Mouse (Mus musculus) layer of hippocampus, adult 8-10 months (tissue): ENCODE data around the gene Hes7. TPM values are rescaled to one million over a fixed set of nuclear protein-coding genes. Genes with fewer than 3 reads are reported as not detected.

ENCODE experiments used
- DNase-seq, 2 experiments: peaks; one replicate each; pipeline ENCODE4 v3.0.0; 2022; ENCODE audit warnings: low spot score in 2 of 2
- total RNA-seq, 4 experiments: library from RNA; stranded (reverse); gene quantifications; 2 replicates each; pipeline ENCODE4 v1.2.4; 2022

Hes7 gene
- total RNA-seq, 4 experiments from 2014 or later, result 0.97 to 1.8 (median 1.2) TPM

DNA sequence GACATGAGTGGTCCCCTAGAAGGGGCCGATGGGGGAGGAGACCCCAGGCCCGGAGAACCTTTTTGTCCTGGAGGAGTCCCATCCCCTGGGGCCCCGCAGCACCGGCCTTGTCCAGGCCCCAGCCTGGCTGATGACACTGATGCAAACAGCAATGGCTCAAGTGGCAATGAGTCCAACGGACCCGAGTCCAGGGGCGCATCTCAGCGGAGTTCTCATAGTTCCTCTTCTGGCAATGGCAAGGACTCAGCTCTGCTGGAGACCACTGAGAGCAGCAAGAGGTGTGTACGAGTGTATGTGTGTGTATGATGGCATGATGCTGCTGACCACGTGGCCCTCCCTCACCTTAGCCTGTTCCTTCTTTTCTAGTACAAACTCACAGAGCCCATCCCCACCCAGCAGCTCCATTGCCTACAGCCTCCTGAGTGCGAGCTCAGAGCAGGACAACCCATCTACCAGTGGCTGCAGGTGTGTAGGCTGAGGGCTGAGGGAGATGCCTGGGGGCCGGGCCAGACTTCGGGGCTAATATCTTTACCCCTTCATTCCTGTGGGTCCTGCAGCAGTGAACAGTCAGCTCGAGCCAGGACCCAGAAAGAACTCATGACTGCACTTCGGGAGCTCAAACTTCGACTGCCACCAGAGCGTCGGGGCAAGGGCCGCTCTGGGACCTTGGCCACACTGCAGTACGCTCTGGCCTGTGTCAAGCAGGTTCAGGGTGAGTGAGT, 19.4 kb upstream of the Hes7 start:
- peak; percentile 18 to 44 for DNase-seq

DNA sequence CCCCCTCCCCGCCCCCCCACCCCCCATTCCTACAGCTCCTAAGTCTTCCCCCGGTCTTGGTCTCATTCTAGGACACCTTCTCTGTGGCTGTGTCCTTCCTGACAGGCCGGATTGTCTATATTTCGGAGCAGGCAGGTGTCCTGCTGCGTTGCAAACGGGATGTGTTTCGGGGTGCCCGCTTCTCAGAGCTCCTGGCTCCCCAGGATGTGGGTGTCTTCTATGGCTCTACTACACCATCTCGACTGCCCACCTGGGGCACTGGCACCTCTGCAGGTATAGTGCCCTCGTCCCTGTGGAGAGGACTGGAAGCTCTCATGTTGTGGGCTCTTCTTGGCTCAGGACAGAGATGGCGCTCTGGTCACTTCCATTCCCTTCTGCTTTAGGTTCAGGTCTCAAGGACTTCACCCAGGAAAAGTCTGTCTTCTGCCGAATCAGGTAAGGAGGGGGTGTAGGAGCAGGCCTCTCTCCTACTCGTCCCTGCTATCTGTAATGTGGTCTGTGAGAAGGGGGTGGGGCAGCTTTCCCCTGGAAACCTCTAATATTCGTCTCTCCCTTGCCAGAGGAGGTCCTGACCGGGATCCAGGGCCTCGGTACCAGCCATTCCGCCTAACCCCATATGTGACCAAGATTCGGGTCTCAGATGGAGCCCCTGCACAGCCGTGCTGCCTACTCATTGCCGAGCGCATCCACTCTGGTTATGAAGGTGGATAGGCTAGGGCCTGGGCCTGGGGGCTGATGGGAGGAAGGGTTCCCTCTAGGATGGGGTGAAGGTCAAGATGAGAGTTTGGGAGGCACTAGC, 18.4 kb upstream of the Hes7 start:
- DNase-seq, result peak in 1 of 2 experiments; percentile 19

DNA sequence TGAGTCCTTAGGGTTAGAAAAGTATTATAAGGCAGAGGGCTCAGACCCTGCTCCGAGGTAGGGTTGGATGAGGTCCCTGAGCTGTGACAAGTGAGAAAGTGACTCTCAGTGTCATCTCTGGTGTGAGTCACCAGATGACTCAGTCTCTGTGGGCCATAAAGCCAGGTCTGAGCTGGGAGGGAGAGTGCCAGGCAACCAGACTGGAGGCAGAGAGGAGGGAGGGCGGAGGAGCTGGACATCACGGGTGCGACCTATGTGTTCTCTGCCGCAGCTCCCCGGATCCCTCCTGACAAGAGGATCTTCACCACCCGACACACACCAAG, 17.8 kb upstream of the Hes7 start:
- DNase-seq, result peak in 1 of 2 experiments; percentile 33

DNA sequence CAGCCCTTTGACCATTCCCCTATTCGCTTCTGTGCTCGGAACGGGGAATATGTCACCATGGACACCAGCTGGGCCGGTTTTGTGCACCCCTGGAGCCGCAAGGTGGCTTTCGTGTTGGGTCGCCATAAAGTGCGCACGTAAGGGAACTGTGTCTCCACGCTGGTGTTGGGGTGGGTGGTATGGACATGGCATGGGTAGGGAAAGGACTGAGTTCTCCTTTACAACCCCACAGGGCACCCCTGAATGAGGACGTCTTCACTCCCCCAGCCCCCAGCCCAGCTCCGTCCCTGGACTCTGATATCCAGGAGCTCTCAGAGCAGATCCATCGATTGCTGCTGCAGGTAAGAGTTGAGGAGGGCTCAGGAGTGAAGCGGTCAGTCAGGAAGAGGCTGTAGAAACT, 17.1 kb upstream of the Hes7 start:
- no peak for DNase-seq

DNA sequence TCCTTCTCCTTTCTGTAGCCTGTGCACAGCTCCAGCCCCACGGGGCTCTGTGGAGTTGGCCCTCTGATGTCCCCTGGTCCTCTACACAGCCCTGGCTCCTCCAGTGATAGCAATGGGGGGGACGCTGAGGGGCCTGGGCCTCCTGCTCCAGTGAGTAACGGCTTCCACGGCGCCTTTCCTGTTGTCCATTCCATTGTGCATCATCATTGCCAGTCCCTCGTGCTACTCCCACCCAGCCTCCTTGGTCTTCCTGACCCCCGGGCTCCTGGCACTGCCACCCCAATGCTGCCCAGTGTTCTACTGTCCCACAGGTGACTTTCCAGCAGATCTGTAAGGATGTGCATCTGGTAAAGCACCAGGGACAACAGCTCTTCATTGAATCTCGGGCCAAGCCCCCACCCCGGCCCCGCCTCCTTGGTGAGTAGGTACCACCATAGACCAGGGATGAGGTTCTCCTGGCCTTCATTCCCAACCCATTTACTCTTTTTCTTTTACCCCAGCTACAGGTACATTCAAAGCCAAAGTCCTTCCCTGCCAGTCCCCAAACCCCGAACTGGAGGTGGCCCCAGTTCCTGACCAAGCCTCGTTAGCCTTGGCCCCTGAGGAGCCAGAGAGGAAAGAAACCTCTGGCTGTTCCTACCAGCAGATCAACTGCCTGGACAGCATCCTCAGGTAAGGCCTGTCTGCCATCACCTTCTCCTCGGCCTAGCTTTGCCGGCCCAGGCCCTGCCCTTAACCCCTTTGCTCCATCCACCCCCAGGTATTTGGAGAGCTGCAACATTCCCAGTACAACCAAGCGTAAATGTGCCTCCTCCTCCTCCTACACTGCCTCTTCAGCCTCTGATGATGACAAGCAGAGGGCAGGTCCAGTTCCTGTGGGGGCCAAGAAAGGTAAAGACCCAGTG, 16.4 kb upstream of the Hes7 start:
- no peak for DNase-seq

DNA sequence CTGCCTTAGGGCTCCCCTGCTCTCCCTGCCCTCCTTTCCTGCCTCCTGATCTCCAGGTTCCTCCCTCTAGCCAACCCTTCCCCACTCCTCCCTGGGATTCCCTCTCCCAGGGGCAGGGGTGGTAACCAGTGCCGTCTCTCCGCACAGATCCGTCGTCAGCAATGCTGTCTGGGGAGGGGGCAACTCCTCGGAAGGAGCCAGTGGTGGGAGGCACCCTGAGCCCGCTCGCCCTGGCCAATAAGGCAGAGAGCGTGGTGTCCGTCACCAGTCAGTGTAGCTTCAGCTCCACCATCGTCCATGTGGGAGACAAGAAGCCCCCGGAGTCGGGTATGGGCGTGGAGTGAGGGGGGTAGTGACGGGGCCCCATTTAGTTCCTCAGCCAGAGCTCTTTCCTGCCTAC, 15.7 kb upstream of the Hes7 start:
- no peak for DNase-seq

DNA sequence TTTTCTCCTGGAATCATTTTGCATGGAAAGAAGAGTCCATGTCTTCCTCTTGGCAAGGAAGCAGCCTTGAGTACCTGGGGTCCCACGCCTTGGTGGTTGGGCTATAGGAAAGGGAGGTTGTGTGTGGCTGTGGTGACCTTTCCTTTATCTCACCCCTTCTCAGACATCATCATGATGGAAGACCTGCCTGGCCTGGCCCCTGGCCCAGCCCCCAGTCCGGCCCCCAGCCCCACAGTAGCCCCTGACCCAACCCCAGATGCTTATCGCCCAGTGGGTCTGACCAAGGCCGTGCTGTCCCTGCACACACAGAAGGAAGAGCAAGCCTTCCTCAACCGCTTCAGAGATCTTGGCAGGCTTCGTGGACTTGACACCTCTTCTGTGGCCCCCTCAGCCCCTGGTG, 15.0 kb upstream of the Hes7 start:
- no peak for DNase-seq

DNA sequence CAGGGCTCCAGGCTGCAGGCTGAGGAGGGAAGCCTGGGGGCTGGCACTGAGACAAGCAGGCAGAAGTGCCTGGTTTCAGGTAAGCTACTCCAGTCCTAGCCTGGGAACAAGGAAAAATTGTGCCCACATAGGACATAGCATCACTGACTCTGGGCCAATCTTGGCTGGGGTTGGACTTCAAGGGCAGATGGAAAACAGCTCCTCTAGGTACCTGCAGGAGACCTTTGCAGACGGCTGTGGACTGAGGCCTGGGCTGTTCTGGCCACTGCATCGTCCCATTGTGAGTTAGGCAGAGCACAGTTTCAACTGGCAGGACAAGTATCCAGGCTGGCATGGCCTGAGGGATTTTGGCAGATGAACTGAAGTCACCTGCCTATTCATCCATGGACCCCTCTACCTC, 14.4 kb upstream of the Hes7 start:
- DNase-seq, result no peak

DNA sequence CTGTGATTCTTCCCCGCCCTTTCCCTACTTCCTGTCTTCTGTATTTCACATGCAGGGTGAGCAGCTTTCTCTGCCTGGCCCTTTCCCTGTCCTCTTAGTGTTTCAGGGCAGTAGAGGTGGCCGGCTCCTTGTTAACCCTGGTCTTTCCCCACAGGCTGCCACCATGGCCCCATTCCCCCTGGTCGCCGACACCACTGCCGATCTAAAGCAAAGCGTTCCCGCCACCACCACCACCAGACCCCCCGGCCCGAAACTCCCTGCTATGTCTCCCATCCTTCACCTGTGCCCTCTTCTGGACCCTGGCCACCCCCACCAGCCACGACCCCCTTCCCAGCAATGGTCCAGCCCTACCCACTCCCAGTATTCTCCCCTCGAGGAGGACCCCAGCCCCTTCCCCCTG, 13.9 kb upstream of the Hes7 start:
- no peak for DNase-seq

DNA sequence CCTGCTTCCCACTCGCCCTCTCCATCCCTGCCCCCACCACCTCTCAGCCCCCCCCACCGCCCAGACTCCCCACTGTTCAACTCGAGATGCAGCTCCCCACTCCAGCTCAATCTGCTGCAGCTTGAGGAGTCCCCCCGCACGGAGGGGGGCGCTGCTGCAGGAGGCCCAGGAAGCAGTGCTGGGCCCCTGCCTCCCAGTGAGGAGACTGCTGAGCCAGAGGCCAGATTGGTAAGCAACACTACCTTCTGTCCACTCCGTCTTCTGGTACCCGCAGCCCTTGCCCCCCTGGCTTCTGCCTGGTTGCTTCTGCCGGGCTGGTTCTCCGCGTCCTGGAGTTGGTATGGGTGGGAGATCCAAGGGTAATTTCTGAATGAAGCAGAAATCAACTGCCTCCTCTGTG, 13.4 kb upstream of the Hes7 start:
- DNase-seq, result no peak

DNA sequence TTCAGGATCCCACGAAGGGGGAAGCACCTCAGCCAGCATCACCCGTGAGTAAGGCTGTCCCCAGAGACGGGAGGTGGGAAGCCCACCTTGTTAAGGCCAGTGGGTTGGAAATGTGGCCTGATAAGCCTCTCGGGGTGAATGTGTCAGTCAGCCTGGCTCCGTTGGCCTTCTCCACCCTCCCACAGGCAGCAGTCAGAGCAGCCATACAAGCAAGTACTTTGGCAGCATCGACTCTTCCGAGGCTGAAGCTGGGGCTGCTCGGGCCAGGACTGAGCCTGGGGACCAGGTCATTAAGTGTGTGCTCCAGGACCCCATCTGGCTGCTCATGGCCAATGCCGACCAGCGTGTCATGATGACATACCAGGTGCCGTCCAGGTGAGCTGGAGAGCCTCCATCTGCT, 12.5 kb upstream of the Hes7 start:
- DNase-seq, result peak in 1 of 2 experiments; percentile 5

DNA sequence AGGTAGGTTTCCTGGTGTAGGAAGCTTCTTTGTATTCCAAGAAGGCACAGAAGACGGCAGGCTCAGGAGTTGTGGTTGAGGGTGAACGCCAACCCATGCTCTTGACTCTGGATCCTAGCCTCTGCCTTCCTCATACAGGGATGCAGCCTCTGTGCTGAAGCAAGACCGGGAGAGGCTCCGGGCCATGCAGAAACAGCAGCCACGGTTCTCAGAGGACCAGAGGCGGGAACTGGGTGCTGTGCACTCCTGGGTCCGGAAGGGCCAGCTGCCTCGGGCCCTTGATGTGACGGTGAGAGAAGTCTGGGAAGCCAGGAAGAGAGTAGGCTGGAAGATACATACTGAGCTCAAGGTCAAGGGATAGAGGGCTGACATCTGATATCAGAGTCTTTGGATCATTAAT, 12.0 kb upstream of the Hes7 start:
- peak in 1 of 2 experiments; percentile 7 for DNase-seq

DNA sequence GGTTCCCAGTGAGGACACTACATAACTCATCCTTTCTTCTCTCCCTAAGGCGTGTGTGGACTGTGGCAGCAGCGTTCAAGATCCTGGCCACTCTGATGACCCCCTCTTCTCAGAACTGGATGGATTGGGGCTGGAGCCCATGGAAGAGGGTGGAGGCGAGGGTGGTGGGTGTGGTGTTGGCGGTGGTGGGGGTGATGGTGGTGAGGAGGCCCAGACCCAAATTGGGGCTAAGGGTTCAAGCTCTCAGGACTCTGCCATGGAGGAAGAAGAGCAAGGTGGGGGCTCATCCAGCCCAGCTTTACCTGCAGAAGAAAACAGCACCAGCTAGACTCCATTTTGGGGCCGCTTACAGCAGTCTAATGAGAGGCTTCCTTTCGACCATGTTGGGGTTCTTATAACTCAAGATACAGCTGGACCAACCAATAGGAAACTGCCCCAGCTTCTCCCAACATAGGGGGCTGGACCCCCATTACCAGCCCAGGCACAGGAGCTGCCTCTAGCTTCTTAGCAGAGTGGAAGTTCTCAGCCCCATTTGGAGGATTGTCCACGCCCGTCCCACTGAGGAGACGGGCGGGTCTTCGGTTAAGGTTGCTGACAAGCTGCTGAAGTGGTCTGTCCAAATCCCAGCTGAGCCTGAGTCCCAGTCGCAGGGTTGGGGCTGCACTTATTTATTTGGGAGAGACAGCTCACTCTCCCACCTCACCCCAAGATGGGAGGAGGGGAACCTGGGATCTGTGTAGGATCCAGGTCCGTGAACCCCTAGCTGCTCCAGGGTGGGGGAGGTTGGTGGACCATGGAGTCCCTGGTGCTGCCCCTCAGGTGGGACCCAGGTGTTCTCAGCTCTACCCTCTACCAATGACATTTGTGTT, 10.9 kb upstream of the Hes7 start:
- no peak for DNase-seq

DNA sequence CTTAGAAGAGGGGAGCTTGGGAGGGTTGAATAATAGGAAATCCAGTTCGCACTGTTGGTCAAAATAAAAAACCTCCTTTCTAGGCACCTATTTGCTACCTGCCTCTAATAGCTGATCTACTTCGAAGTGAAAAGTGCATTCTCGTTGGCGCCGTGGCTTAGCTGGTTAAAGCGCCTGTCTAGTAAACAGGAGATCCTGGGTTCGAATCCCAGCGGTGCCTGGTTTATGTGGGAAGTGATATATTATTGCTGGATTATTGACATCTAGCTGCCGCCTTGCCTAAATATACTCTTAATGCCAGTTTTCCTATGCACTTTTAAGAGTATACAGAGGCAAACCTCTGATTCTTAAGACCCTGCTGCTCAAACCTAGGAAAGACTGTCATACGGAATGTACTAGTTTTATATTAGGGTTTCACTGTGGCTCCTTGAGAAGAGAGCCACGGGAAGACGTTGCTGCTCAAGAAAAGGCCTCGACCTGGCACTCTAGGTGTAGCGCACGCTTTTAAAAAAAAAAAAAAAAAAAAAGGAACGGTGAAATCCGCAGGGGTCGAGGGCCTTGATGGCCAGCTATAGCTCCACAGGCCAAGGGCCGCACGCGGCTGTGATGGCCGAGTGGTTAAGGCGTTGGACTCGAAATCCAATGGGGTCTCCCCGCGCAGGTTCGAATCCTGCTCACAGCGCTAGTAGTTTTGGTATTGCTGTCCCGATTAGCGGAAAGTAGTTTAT, 9.7 kb upstream of the Hes7 start:
- DNase-seq, result peak in 1 of 2 experiments; percentile 94

DNA sequence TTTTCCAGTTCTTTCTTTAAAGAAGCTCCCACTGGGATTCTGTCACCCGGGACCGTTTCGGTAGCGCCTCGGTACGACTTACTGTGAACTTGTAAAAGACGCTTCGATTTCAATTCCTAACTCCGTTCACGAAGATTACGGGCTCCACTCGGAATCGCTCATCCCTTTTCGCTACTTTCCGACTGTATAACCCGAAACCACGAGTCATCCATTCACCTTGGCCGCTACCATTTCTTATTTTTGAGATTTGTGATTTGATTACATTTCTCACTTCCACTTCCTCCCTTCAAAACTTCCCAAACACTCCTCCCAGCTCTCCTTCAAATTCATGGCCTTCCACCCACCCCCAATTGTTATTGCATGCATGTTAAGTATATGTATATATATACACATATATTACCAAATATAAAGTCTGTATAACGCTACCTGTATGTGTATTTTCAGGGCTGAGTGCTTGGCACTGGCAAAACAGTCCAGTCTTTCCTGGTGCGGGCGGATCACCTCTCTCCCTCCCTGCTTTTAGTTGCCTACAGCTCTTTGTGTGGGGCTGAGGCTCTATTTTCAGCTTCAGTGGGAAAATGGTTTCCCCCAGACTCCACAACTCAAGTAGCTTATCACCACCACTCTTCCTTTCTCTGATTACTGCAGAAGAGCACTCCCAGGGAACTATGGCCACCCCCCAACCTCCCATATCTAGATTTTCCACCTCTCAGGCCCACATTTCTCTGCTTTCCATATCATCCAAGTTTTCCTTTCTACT, 9.0 kb upstream of the Hes7 start:
- DNase-seq, result no peak

DNA sequence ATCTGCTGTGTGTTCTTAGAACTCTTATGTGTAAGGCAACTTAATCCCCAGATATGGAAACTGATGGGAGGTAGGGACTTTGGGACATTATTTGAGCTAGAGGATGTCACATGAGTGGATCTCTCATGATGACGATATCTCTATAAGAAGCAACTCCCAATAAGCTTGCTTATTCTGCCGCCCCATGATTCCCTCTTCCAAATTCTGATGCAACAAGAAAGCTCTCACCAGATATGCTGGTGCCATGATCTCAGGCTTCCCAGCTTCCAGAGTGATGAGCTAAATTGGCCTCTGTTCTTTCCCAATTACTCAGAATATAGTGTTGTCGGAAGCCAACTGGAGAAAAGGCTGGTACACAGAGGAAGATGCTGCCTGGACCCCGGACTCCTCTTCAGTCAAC, 8.3 kb upstream of the Hes7 start:
- DNase-seq, result no peak

DNA sequence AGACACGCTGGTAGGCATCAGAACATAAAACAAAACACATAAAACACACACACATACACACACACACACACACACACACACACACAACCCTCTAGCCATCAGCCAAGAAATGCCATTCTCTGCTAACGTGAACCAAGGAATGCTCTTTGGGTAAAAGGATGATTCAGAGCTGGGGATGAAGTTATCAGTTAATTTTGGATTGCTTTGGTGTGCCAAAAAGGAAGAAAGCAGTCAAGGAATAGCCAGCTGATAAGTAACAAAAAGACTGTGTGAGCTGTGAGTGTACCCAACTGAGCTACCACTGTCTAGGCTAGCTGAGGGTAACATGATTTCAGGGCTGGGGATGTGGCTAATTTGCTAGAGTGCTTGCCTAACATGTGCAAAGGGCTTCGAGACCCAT, 6.2 kb upstream of the Hes7 start:
- DNase-seq, result no peak

DNA sequence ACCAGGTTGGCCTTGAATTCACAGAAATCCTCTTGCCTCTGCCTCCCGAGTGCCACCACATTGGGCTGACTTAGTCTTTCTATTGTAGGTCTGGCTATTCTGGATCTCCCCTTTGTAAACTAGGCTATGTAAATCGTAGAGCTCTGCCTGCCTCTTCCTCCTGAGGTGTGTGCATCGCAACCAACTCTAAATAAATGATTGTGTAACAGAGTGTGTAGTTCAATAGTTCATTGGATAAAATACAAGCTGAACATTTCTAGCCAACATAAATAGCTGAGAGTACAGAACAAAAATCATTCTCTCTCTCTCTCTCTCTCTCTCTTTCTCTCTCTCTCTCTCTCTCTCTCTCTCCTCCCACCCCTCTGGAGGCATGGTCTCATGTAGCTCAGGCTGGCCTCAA, 5.6 kb upstream of the Hes7 start:
- no peak for DNase-seq

DNA sequence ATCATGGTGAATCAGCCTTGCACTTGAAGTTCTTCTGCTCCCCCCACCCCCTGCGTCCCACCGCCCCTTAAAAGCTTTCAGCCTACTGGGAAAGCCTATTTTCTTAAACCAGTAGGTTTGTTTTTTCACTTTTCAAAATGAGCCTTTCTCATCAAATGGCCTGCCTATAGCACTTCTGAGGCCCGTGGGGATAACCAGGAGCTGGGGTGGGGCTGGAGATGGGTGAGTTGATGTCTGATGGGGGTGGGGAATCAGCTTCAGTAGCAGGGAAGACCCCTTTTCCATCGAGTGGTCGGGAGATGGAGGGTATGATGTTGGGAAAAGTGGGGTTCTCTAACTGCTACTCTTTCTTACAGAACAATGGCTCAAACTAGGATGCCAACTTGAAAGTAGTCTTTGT, 3.4 kb upstream of the Hes7 start:
- no peak for DNase-seq
